Mouse (Mus musculus) intestine, postnatal 0 days (tissue): ENCODE results near the gene Lypd6. TPM values are rescaled to one million over a fixed set of nuclear protein-coding genes. Genes with fewer than 3 reads are reported as not detected.

Source experiments
- ATAC-seq: fragments of 200-750 bp; cut with Nextera tagmentation; 2 replicates; pipeline ENCODE4 v1.8.0; 2017; ENCODE audit warnings: mild to moderate bottlenecking, moderate TSS enrichment, moderate library complexity
- H3K27ac ChIP-seq: fragments of 300-500 bp; sonication (generic); 2 replicates; pipeline ENCODE4 v1.5.1; 2014; ENCODE audit warnings: mild to moderate bottlenecking, low read depth, low read length, moderate library complexity
- H3K27me3 ChIP-seq: fragments of 300-500 bp; sonication (generic); replicated peaks from 2 replicates; pipeline ENCODE4 v1.6.1; 2014; ENCODE audit warnings: low read length, mixed read lengths; ENCODE audit not compliant: control insufficient read depth, insufficient read depth
- H3K36me3 ChIP-seq: fragments of 300-500 bp; sonication (generic); 2 replicates; pipeline ENCODE4 v1.6.1; 2014; ENCODE audit warnings: mild to moderate bottlenecking, moderate library complexity; ENCODE audit not compliant: control insufficient read depth, insufficient read depth
- H3K4me1 ChIP-seq: fragments of 300-500 bp; sonication (generic); replicated peaks from 2 replicates; pipeline ENCODE4 v1.6.1; 2014; ENCODE audit warnings: antibody characterized with exemption, low read length, mixed read lengths; ENCODE audit not compliant: control insufficient read depth, insufficient read depth
- H3K4me2 ChIP-seq: fragments of 300-500 bp; sonication (generic); replicated peaks from 2 replicates; pipeline ENCODE4 v1.6.1; 2014; ENCODE audit warnings: low read depth, mild to moderate bottlenecking, moderate library complexity
- H3K4me3 ChIP-seq: fragments of 300-500 bp; sonication (generic); 2 replicates; pipeline ENCODE4 v1.5.1; 2014; ENCODE audit warnings: low read depth, low read length
- H3K9ac ChIP-seq: fragments of 300-500 bp; sonication (generic); 2 replicates; pipeline ENCODE4 v1.6.1; 2014; ENCODE audit warnings: mild to moderate bottlenecking, low read depth, low read length
- H3K9me3 ChIP-seq: fragments of 300-500 bp; sonication (generic); 2 replicates; pipeline ENCODE4 v1.6.1; 2016; ENCODE audit warnings: mixed run types; ENCODE audit not compliant: control insufficient read depth
- CTCF ChIP-seq: sonication (generic); IDR thresholded peaks from 2 replicates; pipeline ENCODE4 v1.5.1; 2016; ENCODE audit warnings: low read depth, mild to moderate bottlenecking, control low read depth, antibody characterized with exemption, moderate library complexity
- WGBS: fragments of 180-500 bp; shearing (Covaris S2); extraction: QIAGEN DNeasy Blood & Tissue Kit; methylation state at CpG from one replicate; pipeline ENCODE4 v1.1.7; 2014; 5-methylcytosine and 5-hydroxymethylcytosine counted together
- polyA plus RNA-seq: library from polyadenylated mRNA; unstranded; fragments of >200 nt; fragmentation: Nextera tagmentation; extraction: Ambion mirVana; gene quantifications from 2 replicates; pipeline ENCODE4 v1.2.1, GENCODE M21; 2015

The Lypd6 gene
- polyA plus RNA-seq, 1 experiment from 2014 or later, result 1.9 TPM

GRCm38 (mm10) chr2:50045841-50046240, 20.4 kb upstream of the Lypd6 start:
- Histone ChIP-seq H3K4me1 (no peaks in the 10 kb centered on the region), H3K27me3 (no peaks in the 10 kb centered on the region), H3K4me3 (no peak overlapping the region), H3K4me2 (no peak overlapping the region), H3K36me3 (no peaks in the 10 kb centered on the region), H3K27ac (no peak overlapping the region), H3K9me3 (no peaks in the 10 kb centered on the region), H3K9ac (no peak overlapping the region)
- 87% methylated on average over 4 of the region's 4 CpGs for WGBS
- no peak for TF ChIP-seq CTCF
- no peak for ATAC-seq

GRCm38 (mm10) chr2:50048442-50048841, 17.8 kb upstream of the Lypd6 start:
- H3K9me3 ChIP-seq, result no peaks in the 10 kb centered on the region
- H3K4me2 ChIP-seq, result no peak overlapping the region
- no peaks in the 10 kb centered on the region for H3K27me3 ChIP-seq
- H3K36me3 ChIP-seq, result no peaks in the 10 kb centered on the region
- no peak overlapping the region for H3K4me3 ChIP-seq
- no peak overlapping the region for H3K27ac ChIP-seq
- ATAC-seq, result peak; percentile 38; the same call in 1 of the 2 replicates
- H3K9ac ChIP-seq, result no peak overlapping the region
- H3K4me1 ChIP-seq, result no peaks in the 10 kb centered on the region
- TF ChIP-seq CTCF, result no peak

- H3K9ac ChIP-seq, result no peak overlapping the region
- TF ChIP-seq CTCF, result no peak
- no peaks in the 10 kb centered on the region for H3K9me3 ChIP-seq
Measured at GRCm38 (mm10) chr2:50053893-50054292, 12.3 kb upstream of the Lypd6 start.

GRCm38 (mm10) chr2:50065902-50066245, 355 bp upstream of the Lypd6 start:
- H3K27me3 ChIP-seq, result no peaks in the 10 kb centered on the region
- no peak overlapping the region for H3K27ac ChIP-seq
- no peak overlapping the region for H3K9ac ChIP-seq
- no peak for TF ChIP-seq CTCF
- no peak for ATAC-seq
- WGBS, result 4% methylated on average over 14 of the region's 14 CpGs
- 0 out of 2 replicates have a peak, but pooled peaks cover 6% of the 10 kb centered on the region for H3K4me1 ChIP-seq
- H3K4me3 ChIP-seq, result peak overlapping the region; percentile 65
- H3K9me3 ChIP-seq, result no peaks in the 10 kb centered on the region
- H3K4me2 ChIP-seq, result peak overlapping the region; percentile 99
- no peaks in the 10 kb centered on the region for H3K36me3 ChIP-seq

More at GRCm38 (mm10) chr2:50053893-50054292, 12.3 kb upstream of the Lypd6 start:
- Histone ChIP-seq H3K4me3 (no peak overlapping the region), H3K27ac (no peak overlapping the region), H3K36me3 (no peaks in the 10 kb centered on the region), H3K4me2 (no peak overlapping the region), H3K4me1 (no peaks in the 10 kb centered on the region), H3K27me3 (no peaks in the 10 kb centered on the region)
- WGBS, result 88% methylated on average over 1 of the region's 1 CpGs
- no peak for ATAC-seq

GRCm38 (mm10) chr2:50066968-50067315, 713 bp downstream of the Lypd6 start:
- H3K36me3 ChIP-seq, result no peaks in the 10 kb centered on the region
- H3K4me3 ChIP-seq, result peak overlapping the region; percentile 65
- no peak overlapping the region for H3K27ac ChIP-seq
- no peaks in the 10 kb centered on the region for H3K9me3 ChIP-seq
- peak overlapping the region; percentile 46; the same call in 1 of the 2 replicates for H3K9ac ChIP-seq
- no peak for TF ChIP-seq CTCF
- WGBS, result 2% methylated on average over 9 of the region's 9 CpGs
- H3K27me3 ChIP-seq, result no peaks in the 10 kb centered on the region
- ATAC-seq, result no peak
- 0 out of 2 replicates have a peak, but pooled peaks cover 6% of the 10 kb centered on the region for H3K4me1 ChIP-seq
- H3K4me2 ChIP-seq, result peak overlapping the region; percentile 99

- TF ChIP-seq CTCF, result no peak
- 0 out of 2 replicates have a peak, but pooled peaks cover 6% of the 10 kb centered on the region for H3K4me1 ChIP-seq
- no peaks in the 10 kb centered on the region for H3K9me3 ChIP-seq
- 39% methylated on average over 13 of the region's 13 CpGs for WGBS
- no peak overlapping the region for H3K4me3 ChIP-seq
- no peaks in the 10 kb centered on the region for H3K27me3 ChIP-seq
- peak overlapping the region; percentile 45 for H3K4me2 ChIP-seq
- peak; percentile 33; the same call in 1 of the 2 replicates for ATAC-seq
- H3K9ac ChIP-seq, result no peak overlapping the region
- no peak overlapping the region for H3K27ac ChIP-seq
- H3K36me3 ChIP-seq, result no peaks in the 10 kb centered on the region
Measured at GRCm38 (mm10) chr2:50069571-50070295, 3.5 kb downstream of the Lypd6 start.
